Mouse (Mus musculus) spleen, adult 2 months (tissue): Measurements from ENCODE around the gene Igdcc4. TPM values are rescaled to one million over a fixed set of nuclear protein-coding genes. Genes with fewer than 3 reads are reported as not detected.
A peak's percentile ranks its signal among the peaks of the same experiment; 100 is the strongest.

Source experiments
- DNase-seq, 2 experiments: peaks; one replicate each; pipeline versions ENCODE4 v3.0.0 to v3.0.0-alpha.2; 2012 to 2021; ENCODE audit warnings: low spot score in 2 of 2, low read depth in 1 of 2
- H3K27ac ChIP-seq: fragments of 200-500 bp; 2 replicates; pipeline ENCODE4 v1.5.1; 2012; ENCODE audit warnings: low read length, inconsistent platforms; ENCODE audit not compliant: insufficient read depth
- H3K27me3 ChIP-seq: fragments of 200-500 bp; 2 replicates; pipeline ENCODE4 v1.6.1; 2012; ENCODE audit warnings: mild to moderate bottlenecking, moderate library complexity, low read length, inconsistent platforms; ENCODE audit not compliant: control insufficient read depth, insufficient read depth
- H3K36me3 ChIP-seq: fragments of 200-500 bp; 2 replicates; pipeline ENCODE4 v1.6.1; 2012; ENCODE audit warnings: mild to moderate bottlenecking, low read length, inconsistent platforms; ENCODE audit not compliant: control insufficient read depth, insufficient read depth
- H3K4me1 ChIP-seq: fragments of 200-500 bp; 2 replicates; pipeline ENCODE4 v1.6.1; 2011; ENCODE audit warnings: inconsistent platforms; ENCODE audit not compliant: control insufficient read depth, insufficient read depth, insufficient read length
- H3K4me3 ChIP-seq: fragments of 200-500 bp; 2 replicates; pipeline ENCODE4 v1.5.1; 2011; ENCODE audit warnings: mild to moderate bottlenecking, inconsistent platforms; ENCODE audit not compliant: insufficient read depth, insufficient read length; ENCODE audit errors: extremely low read depth
- CTCF ChIP-seq: fragments of 200-500 bp; IDR thresholded peaks from 2 replicates; pipeline ENCODE4 v1.5.1; 2011; ENCODE audit warnings: mild to moderate bottlenecking, inconsistent platforms; ENCODE audit not compliant: insufficient read depth, insufficient read length, insufficient replicate concordance; ENCODE audit errors: extremely low read depth
- POLR2A ChIP-seq: fragments of 200-500 bp; IDR thresholded peaks from 2 replicates; pipeline ENCODE4 v1.6.1; 2011; ENCODE audit warnings: low read depth, low read length, inconsistent platforms
- WGBS: fragments of 180-500 bp; shearing (Covaris S2); methylation state at CpG from one replicate; pipeline ENCODE4 v1.1.7; 2018; 5-methylcytosine and 5-hydroxymethylcytosine counted together
- polyA plus RNA-seq: library from polyadenylated mRNA; depleted of rRNA; stranded (reverse); fragments of >200 nt; gene quantifications from 2 replicates; pipeline ENCODE4 v1.2.3, GENCODE M21; 2012

The Igdcc4 gene
- polyA plus RNA-seq, 1 experiment = 1.4 TPM

DNA sequence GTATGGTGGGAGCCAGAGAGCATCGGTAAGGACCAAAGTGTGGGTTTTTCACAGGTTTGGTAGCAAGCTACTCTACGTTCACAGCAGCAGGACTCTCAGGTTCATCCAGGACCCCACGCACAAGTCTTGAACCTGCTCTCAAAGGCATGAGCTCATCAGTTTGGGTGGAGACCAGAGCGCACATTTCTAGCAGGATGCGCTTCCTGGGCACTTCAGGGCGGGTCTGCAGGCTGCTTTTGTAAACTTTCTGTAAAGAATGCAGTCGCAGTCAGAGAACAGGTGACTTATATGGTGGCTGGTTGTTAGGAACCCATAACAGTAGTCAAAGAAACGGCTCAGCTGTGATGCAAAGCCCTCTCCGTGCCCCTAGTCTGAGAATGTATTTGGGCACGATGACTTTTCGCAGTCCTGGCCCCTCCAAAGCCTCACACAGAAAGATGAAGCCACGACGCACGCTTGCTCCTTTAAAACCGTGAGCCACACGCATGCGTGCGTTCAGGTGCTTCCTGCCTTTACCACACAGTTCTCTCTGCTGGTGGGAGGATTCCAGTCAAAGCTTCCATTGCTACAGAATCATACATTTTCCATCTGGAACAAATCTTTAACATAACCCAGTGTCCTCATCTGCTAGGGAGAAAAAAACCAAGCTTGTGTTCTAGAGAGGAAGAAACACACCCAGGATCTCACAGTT, 18.1 kb upstream of the Igdcc4 start:
- no peak overlapping the region for H3K27ac ChIP-seq
- DNase-seq = no peak
- peaks cover 6% of the 10 kb centered on the region; the same call in 1 of the 2 replicates for H3K4me1 ChIP-seq
- 80% methylated on average over 18 of the region's 18 CpGs for WGBS
- peaks cover 26% of the 10 kb centered on the region for H3K36me3 ChIP-seq
- TF ChIP-seq POLR2A (no peak), CTCF (no peak)
- H3K4me3 ChIP-seq = no peak overlapping the region
- no peaks in the 10 kb centered on the region for H3K27me3 ChIP-seq

DNA sequence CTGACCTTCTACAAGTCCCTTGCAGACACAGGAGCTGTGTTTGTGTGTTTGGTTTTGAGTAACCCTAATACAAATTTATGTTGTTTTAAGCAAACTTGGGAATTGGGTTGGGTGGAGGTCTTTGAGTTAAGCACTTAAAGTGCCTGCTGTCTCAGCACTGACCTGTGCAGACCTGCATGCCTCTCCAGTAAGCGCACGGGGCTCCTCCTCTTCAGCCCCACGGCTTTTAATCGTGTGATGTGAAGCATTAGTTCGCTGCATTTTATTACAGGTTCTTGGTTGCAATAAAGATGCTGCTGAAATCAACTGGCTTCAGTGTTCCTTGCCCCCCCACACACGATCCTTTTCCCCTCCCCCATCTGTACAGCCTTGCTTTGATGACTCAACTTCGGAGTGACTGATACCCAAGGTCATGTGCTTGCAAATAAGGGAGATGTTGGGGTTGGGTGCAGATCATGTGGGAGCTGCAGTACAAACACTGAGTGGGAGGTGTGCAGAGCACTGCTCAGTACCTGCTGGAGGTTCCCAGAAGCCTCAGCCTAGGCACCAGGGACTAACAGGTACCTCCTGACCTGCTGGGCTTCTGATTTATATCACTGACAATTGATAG, 17.0 kb upstream of the Igdcc4 start:
- Histone ChIP-seq H3K27ac (no peak overlapping the region), H3K4me1 (peaks cover 6% of the 10 kb centered on the region; the same call in 1 of the 2 replicates), H3K27me3 (no peaks in the 10 kb centered on the region), H3K4me3 (no peak overlapping the region), H3K36me3 (peaks cover 22% of the 10 kb centered on the region)
- TF ChIP-seq POLR2A (no peak), CTCF (no peak)
- 88% methylated on average over 7 of the region's 7 CpGs for WGBS
- DNase-seq = no peak

DNA sequence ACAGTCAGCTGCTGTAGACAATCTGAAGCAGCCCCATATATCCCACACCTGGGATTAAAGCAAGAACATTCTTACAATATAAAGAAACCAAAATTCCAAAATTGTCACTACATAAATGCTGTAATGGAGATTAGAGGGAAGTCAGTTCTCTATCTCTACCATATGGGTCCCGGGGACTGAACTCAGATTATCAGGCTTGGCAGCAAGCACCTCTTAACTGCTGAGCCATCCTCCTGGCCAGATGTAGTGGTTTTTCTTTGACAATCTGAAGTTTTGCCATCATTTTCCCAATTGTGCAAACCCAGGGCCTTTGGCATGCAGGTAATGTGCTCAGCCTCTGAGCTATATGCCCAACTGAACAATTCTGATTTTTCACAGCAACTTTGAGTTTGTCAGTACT, 16.0 kb upstream of the Igdcc4 start:
- Histone ChIP-seq H3K4me3 (no peak overlapping the region), H3K27ac (no peak overlapping the region), H3K4me1 (peaks cover 6% of the 10 kb centered on the region; the same call in 1 of the 2 replicates), H3K36me3 (peaks cover 19% of the 10 kb centered on the region), H3K27me3 (no peaks in the 10 kb centered on the region)
- no peak for DNase-seq
- 87% methylated on average over 1 of the region's 1 CpGs for WGBS
- no peak for TF ChIP-seq CTCF
- TF ChIP-seq POLR2A = no peak

DNA sequence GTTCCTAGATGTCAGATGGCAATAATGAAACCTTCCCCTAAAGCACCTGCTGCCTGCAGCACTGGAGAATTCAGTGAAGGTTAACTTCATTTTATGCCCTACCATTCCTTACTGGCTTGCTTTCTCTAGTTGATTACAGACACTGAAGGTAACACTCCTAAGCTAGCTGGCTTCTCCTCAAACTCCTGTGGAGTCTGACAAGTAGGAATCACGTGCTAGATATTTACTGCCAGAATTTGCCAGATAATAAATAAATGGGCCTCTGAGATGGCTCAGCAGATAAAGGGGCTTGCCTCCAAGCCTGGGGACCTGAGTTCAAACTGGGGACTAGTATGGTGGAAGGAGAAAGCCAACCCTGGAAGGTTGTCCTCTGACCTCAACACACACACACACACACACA, 14.5 kb upstream of the Igdcc4 start:
- Histone ChIP-seq H3K27ac (no peak overlapping the region), H3K4me3 (no peak overlapping the region), H3K36me3 (peaks cover 12% of the 10 kb centered on the region), H3K4me1 (peaks cover 6% of the 10 kb centered on the region; the same call in 1 of the 2 replicates), H3K27me3 (no peaks in the 10 kb centered on the region)
- WGBS = 71% methylated on average over 1 of the region's 1 CpGs
- TF ChIP-seq CTCF = no peak
- no peak for TF ChIP-seq POLR2A
- DNase-seq = no peak

DNA sequence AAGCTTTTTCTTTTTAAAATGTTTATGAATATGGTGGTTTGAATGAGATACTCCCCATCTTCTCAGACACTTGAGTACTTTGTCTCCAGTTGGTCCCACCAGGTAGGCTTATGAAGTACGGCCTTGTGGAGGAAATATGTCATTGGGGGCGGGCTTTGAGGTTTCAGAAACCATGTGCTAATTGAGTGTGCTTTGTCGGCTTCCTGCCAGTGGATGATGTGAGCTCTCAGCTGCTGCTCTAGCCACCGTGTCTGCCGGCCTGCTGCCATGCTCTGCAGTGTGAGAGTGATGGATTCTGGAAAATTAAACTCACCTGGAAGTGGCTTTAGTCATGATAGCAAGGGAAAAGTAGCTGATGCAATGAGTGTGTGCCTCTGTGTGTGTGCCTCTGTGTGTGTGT, 13.8 kb upstream of the Igdcc4 start:
- Histone ChIP-seq H3K4me3 (no peak overlapping the region), H3K27me3 (no peaks in the 10 kb centered on the region), H3K27ac (no peak overlapping the region), H3K4me1 (peaks cover 6% of the 10 kb centered on the region; the same call in 1 of the 2 replicates), H3K36me3 (peaks cover 10% of the 10 kb centered on the region)
- peak; percentile 31 to 34 for DNase-seq
- 13% methylated on average over 5 of the region's 5 CpGs for WGBS
- TF ChIP-seq POLR2A (no peak), CTCF (no peak)

DNA sequence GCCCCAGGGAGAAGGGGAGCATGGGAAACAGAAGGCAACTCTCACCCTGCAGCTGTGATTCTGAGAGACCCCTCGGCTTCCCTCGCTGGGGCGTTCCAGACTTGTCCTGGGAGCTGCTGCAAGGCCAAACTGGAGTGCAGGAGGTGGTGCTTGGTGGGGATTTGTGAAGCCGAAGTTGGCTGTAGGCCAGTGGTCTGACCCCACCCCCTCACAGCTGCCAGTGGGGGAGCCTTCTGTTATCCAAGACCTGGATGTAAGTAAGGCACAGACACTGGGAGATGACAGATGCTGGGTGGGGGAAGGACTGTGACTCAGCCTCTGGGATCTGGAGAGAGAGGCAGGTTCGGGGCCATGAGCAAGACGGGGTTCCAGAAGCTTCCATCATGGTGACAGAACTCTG, 7.0 kb upstream of the Igdcc4 start:
- Histone ChIP-seq H3K27me3 (no peaks in the 10 kb centered on the region), H3K4me3 (no peak overlapping the region), H3K36me3 (no peaks in the 10 kb centered on the region), H3K4me1 (no peaks in the 10 kb centered on the region), H3K27ac (no peak overlapping the region)
- WGBS = 87% methylated on average over 6 of the region's 6 CpGs
- no peak for TF ChIP-seq POLR2A
- DNase-seq = no peak
